Mouse (Mus musculus) frontal cortex, postnatal 10 days (tissue): ENCODE results near the gene Usp12.

Experiments
- DNase-seq, 2 experiments: peaks; one replicate each; pipeline ENCODE4 v3.0.0; 2022; ENCODE audit warnings: low spot score in 2 of 2, mixed read lengths in 1 of 2

The Usp12 gene

GRCm38 (mm10) chr5:146794853-146795252 lies at the start of gene Usp12:
TSS of gene Usp12 (minus strand) at chr5:146795006.
- DNase-seq, result peak; percentile 94 to 98

DNA sequence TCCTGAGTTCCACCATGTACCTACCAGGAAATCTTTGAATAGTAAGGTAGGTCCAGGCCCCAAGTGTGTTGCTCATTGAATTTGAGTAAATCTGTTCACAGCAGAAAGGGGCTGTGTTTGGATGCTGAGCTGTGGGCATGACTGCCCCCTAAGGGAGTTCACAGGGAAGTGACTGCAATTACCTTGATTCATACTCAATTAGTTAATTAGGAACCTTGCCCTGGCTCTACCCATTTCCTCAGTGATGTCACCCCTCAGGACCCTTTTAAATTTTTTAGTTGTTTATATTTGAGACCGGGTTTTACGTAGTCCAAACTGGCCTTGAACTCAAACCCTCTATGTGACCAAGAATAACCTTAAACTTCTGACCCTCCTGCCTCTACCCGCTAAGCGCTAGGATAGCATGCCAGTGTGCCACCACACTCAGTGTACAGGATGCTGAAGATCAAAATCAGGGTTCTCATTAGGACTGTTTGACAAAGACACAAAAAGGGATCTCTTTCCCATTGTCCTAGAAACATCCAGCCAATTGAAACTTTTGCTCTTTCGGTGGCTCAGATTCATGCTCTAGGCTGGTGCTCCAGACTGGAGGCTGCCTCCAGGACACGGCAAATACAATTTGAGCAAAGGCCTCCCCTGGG lies 49.6 kb upstream of the Usp12 start:
- no peak for DNase-seq

DNA sequence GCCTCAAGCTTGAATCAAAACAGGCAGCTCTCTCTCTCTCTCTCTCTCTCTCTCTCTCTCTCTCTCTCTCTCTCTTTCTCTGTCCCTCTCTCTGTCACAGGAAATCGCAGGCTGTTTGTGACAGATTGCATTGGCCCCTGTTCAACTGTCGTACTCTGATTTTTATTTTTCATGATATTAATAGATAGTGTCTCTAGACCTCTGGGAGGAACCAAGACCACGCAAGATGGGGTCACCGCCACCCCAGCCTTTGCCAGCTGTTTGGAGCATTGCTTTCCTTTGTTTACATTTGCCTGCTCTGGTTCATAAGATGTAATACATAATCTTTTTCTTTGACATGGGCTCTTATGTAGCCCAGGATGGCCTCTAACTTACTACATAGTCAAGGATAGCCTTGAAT lies 47.2 kb upstream of the Usp12 start:
- no peak for DNase-seq

- DNase-seq, result no peak
Measured at GRCm38 (mm10) chr5:146841301-146841700, 46.5 kb upstream of the Usp12 start.

GRCm38 (mm10) chr5:146840422-146840821 lies 45.6 kb upstream of the Usp12 start:
- no peak for DNase-seq

DNA sequence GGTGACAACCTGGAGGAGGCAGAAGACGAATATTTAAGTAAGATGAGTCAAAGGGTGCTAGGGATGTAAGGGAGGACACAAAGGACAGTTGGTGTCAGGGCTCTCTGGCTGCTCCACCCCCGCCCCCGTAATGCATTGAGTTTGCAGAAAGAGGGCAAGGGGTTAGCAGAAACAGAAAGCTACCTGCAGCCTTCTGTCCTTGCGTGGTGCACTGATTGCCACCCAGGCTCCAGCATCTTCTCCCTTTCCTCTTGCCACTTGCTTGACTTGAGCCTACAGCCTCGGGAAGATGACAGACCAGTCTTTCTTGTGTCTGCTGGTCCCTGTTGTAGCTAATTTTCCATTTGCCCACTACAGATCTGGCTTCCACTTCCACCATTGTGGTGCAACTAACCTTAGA lies 45.0 kb upstream of the Usp12 start:
- DNase-seq, result no peak

DNA sequence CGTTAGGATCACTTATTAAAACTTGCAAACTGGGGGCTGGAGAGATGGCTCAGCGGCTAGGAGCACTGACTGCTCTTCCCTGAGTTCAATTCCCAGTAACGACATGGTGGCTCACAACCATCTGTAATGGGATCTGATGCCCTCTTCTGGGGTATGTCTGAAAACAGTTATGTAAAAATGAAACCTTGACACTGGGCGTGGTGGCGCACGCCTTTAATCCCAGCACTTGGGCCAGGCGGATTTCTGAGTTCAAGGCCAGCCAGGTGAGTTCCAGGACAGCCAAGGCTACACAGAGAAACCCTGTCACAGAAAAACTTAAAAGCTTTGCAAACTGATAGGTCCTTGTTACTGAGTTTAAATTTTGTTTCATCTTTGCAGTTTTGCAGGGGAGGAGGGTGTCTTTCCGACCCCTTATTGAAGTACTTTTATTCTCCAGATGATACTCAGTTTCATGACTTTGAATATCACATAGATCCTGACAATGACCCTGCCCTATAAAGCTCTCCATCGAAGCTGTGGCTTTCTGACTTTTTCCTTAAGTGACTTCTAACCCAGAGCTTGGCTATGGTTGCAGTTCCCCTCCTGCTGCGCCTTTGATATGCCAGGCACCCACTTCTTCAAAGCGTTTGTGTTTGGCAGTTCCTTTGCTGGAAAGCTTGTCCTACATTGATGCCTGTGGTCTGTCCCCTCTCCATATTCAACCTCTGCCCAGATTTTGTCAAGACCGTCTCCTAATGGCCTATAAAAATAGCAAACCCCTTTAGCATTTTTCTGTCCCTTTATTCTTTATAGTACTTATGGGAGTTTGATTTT lies 44.2 kb upstream of the Usp12 start:
- DNase-seq, result no peak

DNA sequence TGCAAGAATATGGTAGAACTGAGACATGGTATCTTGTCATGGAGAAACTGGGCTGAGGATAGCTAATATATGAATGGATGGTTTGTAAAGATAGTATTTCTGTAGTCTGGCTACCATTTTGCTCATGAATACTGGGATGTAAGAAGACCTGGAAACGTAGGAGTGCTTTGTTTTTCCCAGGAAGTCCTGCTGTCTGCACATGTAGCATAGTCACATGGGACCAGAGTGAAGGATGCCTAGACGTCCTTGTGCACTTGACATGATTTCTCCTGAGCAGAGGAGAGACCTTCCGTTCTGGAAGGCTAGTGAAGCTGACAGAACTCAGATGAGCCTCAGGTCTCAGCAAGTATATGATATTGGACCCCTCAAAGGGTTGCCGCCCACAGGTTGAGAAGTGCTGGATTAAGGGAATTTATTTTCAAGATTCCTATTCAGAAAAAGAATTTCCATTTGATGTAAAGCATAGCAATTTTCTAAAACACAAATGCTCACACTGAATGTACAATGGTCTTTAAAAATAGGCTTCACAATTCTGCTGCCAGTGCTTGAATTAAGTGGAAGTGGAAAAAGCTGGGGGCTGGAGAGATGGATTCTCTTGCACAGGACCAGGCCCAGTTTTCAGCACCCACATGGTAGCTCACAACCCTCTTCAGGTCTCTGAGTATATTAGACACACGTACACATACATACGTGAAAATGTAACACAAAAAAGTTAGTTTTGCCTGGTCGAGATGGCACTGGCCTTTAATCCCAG lies 43.3 kb upstream of the Usp12 start:
- DNase-seq, result no peak

DNA sequence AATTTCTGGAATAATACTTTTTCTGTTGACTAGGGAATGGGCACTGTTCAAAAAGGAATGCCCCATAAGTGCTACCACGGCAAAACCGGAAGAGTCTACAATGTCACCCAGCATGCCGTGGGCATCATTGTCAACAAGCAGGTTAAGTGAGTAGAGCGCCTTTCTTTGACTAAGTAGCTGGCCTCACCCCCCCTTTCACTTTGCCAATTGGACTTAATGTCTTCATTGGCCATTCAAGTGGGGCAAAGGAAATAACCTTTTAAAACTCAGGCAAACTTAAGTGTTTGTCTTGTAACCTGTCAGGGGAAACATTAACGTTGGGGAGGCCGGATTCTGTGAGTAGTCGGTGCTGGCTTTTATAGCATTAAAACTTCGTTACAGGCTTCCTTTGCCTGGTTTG lies 40.2 kb upstream of the Usp12 start:
- no peak for DNase-seq

DNA sequence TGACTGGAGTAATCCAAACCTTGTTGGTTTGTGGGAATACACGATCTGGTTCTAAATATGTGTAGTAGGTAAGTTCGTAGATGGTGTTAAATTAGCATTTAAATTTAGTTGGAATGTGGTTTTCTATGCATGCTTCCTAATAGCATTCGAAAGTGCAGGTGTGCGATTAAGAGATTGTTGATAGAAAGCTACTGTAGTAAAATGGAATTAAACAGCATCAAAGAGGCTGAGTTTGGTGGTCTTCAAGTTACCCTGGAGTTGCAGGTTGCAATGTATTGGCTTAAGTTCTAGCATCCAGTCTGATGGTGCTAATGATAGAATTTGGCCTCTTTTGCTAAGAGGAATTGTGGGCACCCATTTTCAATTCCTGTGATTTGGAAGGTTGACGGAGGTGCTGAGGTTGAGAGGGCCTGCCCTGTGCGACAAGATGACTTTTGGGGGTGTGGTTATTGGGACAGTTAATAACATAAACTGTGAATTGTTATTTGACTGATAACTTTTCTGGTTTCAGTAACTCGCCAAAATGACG lies 38.9 kb upstream of the Usp12 start:
- DNase-seq, result no peak

DNA sequence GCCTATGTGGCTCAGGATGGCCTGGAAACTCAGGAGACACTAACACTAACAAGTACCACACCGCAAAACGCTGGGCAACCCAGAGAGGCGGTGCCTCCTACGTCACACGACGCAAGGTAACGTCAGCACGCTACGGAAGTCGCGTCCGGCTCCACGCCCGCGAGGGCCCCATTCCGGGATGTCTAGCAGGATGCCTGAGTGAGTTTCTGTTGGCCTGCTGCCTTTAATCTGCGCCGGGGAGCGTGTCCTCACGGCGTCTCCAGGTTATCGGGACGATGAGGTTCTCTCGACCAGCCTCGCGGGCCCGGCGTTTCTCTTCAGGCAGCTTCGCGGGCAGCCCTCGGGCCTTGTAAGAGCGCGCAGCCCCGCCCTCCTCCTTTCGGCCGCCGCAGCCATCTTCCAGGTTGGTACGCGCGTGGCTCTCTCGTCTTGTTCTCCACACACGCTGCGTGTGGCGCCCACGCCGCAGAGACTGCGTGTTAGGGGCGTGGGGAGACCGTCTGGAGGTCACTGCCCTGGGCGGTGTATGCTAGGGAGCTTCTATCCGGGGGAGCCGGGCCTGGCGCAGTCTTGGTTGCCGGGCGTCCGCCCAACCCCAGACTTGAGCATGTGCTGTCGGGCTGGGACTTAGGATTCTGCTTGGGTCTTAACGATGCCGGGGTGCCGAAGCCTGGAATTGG lies 38.1 kb upstream of the Usp12 start, which contains the start of gene Rpl21:
Gene Rpl21 (plus strand): TSS at position 122 of the 680 bp plus-strand sequence.
- peak; percentile 86 to 95 for DNase-seq

- no peak for DNase-seq
Measured at GRCm38 (mm10) chr5:146832435-146832768, 37.6 kb upstream of the Usp12 start.

DNA sequence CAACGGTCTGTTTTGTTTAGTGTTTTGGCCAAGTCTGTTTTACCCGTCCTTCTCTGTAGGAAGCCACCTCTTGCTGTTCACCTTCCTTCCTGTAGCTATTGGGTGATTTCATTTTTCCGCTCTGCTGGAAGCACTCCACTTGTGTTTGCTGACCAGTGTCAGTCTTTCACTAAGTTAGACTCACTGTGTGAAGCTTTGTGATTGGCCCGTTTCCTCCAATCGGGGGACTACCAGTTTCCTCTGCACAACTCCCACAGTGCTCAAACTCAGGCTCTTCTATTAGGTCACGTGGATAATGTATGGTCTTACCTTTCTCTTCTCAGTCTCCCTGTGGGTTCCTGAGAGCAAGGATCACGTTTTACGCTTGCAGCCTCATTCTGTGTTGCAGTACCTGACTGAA lies 34.7 kb upstream of the Usp12 start:
- DNase-seq, result no peak

- no peak for DNase-seq
Measured at GRCm38 (mm10) chr5:146823005-146823404, 28.2 kb upstream of the Usp12 start.

DNA sequence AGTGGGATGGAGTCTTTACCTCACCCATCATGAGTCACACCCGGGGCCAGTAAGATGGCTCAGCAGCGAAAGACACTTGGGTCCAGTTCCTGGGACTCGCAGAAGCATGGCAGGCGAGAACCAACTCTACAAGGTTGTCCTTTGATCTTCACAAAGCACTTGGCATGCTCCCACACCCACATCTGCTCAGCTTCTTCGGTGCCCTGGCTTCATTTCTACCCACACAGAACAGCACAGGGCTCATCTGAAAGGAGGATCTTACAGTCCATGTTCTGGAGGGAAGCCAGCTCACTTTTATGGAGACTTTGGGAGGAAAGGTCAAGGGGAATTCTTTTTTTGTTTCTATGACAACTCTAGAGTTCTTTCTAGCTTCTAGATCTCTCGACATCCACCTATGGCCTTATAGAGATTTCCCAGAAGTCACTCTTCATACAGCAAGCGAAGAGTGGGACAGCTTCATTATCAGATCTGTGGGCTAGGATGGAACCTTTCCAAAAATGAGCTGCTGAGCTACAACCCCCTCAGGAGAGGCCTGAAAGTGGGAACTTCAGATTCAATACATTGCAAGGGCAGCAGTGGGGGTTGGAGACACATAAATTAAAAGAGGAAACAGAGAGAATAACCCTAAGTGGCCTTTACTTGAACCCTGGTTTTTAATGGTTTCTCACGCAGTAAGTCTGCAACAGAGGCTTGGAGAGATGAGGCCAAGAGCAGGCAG lies 24.3 kb upstream of the Usp12 start:
- DNase-seq, result no peak

DNA sequence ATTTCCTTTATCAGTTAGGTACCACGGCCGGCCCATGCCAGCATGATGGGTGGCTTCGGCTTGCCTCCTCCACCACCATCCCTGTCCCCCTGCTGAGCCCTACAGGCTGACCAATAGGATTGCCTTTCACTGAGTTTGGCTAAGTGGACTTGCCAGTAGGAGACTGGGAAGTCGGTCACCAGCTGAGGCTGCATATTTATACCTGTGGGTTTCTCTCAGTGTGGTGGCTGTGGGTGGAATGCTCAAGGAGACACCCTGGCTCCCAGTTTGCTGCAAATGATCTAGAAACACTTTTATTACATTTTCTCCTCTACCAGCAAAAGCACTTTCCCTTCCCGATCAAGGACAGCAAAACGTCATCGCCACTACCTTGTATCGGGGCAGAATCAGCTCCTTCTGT lies 22.8 kb upstream of the Usp12 start:
- DNase-seq, result no peak

DNA sequence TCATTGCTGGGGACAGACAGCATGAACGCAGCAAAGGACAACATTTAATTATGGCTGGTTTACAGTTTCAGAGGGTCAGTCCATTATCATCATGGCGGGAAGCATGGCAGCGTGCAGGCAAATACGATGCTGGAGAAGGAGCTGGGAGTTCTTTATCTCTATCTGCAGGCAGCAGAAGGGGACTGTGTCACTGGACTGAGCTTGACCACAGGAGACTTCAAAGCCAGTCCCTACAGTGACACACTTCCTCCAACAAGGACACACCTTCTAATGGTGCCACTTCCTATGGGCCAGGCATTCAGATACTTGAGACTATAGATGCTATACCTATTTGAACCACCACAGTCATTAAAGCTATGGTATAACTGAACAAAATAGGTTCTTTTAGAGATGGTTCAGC lies 20.6 kb upstream of the Usp12 start:
- no peak for DNase-seq

GRCm38 (mm10) chr5:146813421-146813820 lies 18.6 kb upstream of the Usp12 start:
- DNase-seq, result no peak

GRCm38 (mm10) chr5:146812866-146813265 lies 18.1 kb upstream of the Usp12 start:
- no peak for DNase-seq

- no peak for DNase-seq
Measured at GRCm38 (mm10) chr5:146809951-146810350, 15.1 kb upstream of the Usp12 start.

DNA sequence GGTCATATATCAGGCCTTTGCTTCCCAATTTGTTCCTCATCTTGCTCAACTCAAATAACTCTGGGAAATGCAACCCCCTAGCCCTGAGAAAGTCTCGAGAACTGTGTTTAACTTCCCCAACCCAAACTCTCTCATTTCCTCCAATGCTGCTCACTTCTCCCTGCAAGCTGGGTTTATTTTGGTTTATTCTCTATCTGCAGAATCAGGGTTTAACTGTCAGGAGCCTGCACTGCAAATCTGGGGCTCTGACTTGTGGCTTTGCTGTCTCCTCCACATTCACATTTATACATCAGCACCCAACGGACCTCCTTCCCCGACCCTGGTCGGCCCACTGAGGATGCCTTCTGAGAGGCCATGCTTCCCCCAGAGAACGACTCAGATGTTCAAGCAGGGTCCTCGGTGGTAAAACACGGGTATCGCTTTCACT lies 11.2 kb upstream of the Usp12 start:
- no peak for DNase-seq
